Mouse (Mus musculus) frontal cortex, adult 2 months (tissue): Measurements from ENCODE around the gene Tcf7l2. TPM values are rescaled to one million over a fixed set of nuclear protein-coding genes. Genes with fewer than 3 reads are reported as not detected.

Experiments used
- DNase-seq, 2 experiments: peaks; one replicate each; pipeline ENCODE4 v3.0.0; 2022; ENCODE audit warnings: low spot score in 1 of 2; ENCODE audit errors: extremely low spot score in 1 of 2
- polyA plus RNA-seq: library from polyadenylated mRNA; depleted of rRNA; stranded (reverse); fragments of >200 nt; gene quantifications from 2 replicates; pipeline ENCODE4 v1.2.3, GENCODE M21; 2012

Tcf7l2 gene
- polyA plus RNA-seq, 1 experiment, result 7.9 TPM

DNA sequence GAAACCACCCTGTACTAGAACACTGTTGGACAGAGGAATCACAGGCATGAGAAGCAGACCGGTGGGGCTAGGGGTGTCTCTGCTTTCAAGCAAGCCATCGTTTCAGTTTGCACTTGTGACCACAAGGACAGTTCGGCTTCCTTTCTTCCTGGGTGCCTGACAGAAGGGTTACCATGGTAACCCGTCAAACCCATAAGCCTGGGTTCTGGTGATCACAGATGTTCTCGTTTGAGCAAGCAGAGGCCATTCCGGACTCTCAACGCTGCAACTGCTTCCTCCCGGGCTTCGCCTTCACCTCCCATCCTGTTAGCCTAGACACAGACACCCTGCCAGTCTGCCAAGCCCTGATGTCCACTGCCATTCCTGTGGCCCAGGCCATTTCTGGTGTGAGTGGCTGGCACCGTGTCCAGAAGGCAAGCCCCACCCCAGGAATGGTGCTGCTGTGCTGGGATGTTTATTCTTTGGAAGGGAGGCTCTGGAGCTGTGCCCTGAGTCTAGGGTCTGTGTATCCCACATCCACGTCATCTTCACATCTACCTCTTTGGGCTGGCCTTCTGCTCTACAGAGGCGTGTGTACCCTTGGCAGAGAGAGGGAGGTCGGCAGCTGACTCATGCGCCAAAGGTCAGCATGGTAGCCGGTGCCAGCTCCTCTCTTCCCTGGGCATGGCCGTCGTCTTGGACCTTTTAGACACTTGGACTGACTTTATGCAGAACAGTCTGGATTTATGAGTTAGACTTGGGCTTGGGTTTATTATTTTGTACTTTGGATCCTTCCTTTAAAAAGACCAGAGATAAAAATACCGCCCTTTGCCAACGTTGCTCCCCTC lies 110.1 kb downstream of the Tcf7l2 start:
- no peak for DNase-seq

DNA sequence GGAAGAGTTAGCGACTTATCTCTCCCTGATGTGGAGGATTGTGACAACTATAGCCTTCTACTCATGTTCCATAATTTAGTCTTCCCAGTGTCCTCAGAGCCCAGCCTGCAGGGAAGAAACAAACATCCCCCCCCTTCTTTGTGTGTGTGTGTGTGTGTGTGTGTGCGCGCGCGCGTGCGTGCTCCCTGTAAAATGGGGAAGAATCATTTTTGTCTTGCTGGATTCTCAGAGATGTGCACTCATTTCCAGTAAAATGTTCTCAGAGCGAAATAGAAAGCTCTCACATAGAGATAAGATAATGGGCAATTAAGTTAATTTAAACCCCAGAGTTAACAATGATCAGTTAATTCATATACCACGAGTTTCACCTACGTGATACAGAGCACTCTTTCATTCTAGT lies 112.8 kb downstream of the Tcf7l2 start:
- DNase-seq, result no peak

DNA sequence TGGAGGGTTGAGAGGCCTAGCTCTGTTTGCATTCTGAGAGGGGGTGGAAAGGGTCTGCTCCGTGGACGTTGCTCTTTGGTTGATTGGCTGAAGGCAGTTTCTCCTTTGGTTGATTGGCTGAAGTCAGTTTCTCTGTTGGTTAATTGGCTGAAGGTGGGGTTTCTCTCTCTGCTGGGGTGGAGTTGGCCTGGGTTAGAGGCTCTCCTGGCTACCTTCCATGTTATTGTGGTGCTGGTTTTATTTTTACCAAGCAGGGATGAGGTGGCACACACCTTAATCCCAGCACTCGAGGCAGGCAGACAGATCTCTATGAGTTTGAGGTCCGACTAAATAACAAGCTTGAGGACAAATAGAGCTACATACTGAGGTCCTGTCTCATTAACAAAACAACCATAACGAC lies 114.0 kb downstream of the Tcf7l2 start:
- DNase-seq, result no peak

DNA sequence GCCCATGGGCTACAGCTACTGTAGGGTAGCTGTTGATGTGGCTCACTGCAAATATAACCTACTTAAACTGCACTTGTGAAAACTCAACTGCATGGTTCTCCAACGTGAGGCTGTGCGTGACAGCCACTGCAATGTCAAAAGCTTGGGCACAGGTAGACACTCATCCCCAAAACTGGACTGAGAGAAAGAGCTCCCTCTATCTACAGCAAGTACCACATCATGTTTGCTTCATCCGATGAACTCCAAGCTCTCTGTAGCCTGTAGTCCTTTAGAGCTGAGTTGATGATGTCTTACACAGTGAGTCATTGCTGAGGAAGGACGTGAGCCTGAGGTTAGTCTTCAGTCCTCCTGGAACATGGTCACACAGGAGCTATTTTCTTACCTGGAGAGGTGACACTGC lies 115.7 kb downstream of the Tcf7l2 start:
- no peak for DNase-seq

DNA sequence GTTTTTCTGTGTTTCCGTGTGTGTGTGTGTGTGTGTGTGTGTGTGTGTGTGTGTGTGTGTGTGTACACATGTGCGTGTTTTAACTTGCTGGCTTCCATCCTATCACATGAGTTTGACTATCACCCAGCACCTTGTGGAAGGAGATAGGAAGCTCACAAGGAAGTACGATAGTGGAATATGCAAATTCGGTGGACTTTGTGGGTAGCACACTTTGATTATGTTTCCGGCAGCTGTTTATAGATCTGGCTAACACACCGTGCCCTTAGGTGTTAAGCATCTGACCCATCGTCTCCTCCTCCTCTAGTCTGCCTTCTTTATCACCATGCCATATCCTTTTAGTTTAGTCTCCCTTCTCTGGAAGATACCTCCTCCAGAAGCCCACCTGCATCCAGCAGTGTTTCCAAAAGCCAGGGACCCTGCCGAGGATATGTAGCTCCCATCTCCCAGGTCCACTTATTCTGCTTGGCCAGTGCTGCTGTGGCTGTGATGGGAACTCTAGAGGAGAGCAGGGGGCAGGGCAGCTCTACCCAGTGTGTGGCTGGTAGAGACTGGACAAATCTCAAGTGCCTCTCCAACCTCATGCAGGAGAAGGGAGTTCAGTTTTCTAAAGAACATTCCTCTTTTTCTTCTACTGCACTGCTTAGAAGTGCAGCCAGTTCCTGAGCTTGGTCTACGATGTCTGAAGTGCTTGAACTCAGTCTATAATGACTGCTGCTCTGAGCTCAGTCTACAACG lies 118.6 kb downstream of the Tcf7l2 start:
- DNase-seq, result no peak

DNA sequence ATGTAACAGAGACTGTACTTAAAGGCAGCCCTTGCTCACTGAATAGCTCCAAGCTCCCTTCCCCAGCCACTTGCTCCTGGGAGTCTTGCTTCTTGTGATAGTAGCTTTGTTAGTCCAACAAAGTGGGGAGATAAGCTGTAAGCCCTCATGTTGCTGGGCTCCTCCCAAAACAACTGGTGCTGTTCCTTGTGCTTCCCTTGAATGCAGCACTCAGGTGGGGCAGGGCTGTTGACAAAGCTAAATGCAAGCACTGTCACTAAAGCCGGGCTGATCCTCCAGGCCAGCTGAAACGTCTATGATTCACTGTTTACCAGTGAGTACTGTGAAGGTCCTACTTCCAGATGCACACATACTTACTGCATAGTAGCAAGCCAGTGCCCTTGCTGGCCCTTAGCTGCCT lies 120.1 kb downstream of the Tcf7l2 start:
- DNase-seq, result no peak

DNA sequence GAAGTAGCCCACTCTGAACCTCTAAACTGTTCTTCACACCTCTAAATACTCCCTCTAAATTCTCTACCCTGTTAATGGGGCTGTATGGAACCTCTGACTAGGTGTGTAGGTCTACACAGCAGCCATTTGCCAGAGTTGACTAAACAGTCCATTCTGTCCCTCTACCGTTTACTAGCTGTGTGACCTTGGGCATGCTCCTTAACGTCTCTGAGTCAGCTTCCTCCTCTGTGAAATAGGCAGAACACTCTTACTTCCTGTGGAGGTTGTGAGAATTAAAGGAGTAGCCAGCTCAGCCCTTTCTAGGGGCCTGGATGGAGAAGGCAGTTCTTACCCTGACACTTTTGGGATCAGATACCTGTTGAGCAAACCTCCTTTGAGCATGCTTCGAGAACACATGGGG lies 120.9 kb downstream of the Tcf7l2 start:
- DNase-seq, result no peak

DNA sequence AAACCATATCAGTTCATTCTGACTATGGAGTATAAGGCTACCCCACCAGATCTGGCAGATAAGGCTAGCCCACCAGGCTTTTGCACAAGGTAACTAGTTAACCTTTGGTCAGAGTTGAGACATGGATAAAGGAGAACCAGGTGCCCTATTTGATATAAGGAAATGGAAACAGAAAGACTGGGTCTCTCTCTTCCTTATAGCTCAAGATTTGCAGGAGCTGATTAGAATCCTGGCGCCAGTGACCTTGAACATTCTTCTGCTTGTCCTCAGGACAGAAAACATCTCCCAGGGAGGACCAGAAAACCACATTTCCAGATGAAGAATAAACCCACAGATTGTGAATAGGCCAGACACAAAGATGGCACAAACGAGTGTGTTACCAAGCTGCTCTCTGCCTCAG lies 123.4 kb downstream of the Tcf7l2 start:
- DNase-seq, result no peak

DNA sequence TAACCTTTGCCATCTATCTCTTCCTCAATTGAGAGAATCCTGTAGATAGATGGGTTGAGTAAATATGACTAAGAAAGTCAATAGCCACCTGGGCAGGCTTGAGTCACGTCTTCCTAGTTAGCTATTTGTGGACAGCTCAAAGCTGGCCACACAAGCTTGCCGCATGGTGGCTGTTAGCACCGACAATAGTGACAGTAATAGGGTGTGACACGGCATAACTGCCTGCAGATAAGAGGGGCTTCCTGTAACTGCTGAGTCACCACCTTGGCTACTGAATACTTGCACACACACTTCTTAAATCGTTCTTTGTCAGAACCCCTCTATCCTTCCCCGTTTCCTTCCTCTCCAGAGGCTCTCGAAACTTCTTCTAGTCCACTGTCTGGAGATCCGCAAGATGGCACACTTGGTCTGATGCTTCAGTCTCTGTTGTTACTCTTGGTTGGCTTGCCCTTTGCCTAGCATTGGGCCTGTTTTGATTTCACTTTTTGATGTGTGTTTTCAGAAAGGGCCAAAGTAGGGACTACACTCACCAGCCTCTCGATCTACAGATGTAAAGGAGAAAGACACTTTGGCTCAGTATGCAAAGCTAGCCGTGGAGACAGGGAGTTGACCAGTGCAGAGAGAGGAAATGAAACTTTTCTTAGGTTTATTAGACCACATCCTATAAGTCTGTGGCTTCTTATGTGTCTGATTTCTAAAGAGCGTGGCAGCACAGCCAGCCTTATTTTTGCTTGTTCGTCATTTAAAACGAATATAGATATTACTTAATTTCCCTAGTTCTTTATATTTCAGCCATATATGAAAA lies 124.4 kb downstream of the Tcf7l2 start:
- DNase-seq, result no peak

DNA sequence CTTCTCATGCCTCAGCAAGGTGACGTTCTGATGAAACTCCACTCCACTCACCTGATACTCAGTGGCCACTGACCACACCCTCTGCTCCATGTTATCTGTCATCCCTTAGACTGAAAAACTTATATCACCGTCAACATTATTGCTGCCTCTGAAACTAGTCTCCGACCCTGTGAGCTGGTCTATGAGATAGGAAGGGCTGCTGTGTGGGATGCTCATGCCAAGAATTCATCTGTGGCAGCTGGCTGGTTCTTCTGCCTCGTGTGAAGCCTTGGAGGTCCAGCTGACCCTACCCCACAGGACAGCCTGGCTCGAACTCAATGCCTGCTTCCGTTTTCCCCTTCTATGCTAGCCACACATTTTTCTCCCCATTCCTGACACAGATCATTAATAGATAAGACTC lies 125.6 kb downstream of the Tcf7l2 start:
- no peak for DNase-seq

DNA sequence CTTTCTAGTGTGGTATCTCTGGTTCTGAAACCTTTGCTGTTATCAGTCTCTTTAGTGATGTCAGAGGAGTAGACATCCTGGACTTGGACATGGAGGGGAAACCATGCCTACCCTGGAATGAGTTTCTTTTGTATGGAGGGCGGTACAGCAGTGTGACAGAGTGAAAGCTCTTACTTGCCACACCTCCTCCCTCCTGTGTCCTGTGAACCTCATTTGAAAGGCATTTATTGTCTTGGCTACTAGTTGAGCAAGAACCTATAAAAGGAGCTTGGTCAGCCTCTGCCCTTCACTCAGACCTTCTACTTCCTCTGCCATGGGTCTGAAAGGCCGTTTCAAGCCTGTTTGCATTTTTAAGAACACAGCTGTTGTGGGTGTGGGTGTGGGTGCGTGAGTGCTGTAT lies 126.3 kb downstream of the Tcf7l2 start:
- no peak for DNase-seq

DNA sequence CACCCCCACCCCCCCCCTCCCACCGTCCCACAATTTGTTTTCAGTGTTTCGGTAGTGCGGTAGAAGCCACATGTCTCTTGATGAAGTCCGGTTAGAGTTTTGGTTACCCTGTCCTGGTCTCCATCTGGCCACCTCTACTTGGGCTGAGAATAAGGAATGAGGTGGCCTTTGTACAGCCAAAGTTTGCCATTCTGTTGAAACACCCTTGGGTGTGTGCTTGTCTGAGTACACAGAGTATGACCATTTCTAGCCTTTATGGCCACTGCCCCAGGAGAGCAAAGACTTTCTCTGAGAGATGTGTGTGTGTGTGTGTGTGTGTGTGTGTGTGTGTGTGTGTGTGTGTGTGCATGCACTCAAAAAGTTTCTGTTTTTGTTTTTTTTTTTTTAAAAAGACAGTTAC lies 127.0 kb downstream of the Tcf7l2 start:
- no peak for DNase-seq

DNA sequence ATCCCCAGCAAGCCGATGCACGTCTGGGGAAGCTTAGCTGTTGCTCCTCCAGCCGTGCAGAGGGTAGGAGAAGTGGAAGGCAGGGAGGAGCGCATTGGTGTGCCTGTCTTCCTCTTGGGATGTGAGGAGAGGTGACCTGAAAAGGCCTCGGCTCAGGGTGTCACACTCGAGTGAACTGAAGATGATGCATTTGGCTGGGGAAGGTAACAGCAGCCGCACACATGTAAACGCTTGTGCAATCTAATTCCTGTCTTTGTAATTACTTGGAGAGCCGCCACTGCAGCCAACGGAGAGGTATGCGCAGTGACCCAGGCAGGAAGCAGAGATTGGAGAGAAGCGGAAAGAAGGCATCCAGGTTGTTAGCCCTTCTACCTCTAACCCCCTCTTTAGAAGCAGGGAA lies 129.2 kb downstream of the Tcf7l2 start:
- DNase-seq, result no peak

DNA sequence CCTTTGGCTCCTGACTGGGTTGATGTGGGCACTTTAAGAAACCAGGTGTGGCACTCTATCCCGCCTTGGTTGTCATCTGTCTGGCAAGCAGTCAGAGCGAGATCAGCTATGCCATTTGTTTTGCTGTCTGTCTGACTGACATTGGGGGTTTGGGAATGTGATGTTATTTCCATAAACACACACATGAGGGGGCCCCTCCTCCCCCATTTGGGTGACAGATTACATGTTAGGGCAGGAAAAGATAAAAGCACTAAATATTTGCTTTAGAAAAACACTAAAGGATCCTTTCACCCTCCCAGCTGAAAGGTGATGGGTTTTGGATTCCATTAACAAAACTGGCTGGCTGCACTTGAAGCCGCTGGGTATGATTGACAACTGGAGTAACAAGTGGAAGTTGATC lies 129.9 kb downstream of the Tcf7l2 start:
- DNase-seq, result no peak

DNA sequence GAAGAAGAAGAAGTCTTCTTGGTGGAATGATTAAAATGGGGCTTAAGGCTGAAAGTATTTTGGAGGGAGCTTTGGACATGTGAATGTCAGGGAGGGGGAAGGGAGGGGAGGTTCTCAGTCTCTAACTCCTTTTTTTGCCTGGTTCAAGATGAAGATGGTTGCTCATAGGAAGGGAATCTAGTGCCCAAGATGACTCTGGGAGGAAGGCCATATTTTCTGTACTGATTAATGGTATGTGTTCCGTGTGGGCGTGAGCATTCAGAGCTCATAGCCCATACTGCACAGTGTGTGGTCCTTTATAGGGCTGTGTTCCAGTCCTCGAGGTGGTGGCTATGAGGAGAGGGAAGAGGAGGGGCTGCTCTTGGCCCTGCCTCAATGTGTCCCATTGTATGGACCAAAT lies 131.6 kb downstream of the Tcf7l2 start:
- no peak for DNase-seq

DNA sequence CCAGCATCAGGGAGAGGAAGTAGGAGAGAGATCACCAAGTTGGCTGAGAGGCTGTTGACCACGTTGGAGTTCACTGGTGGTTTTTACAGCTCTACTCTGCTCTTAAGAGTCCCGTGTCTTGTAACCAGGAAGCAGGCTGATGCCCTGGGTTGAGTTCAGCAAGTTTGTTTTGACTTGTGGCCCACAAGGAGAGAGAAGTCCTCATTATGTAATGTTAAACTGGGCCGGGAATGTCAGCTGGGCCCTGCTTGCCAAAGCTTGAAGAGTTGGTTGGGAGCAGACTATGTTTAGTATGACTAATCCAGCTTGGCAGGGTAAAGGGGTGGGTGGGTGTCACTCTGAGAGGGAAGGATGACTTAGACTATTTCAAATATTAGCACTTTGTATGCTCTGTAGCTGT lies 134.9 kb downstream of the Tcf7l2 start:
- DNase-seq, result peak in 1 of 2 experiments; percentile 53

DNA sequence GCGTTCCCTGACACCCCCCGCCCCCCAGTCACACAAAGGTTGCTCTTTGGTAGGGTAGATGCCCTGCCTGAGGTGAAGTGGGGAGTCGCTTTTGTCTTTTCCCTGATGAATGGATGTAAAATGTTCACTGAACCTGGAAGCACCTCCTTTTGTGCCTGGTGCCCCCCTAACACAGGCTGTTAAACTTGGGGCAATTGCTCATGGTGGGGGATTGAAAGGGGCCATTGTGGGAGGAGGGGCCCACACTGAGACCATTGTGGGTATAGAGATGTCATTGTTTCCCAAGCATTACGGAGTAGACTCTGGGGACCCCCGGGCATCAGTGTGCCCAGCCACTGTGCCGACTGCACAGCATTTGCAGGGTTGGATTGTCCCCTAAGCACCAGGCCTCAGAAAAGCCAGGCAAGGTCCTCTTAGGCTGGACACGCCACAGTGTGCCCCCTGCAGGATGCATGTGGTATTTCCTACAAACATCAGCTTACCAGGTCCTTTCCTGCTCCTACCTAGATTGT lies 135.8 kb downstream of the Tcf7l2 start:
- DNase-seq, result peak in 1 of 2 experiments; percentile 71

DNA sequence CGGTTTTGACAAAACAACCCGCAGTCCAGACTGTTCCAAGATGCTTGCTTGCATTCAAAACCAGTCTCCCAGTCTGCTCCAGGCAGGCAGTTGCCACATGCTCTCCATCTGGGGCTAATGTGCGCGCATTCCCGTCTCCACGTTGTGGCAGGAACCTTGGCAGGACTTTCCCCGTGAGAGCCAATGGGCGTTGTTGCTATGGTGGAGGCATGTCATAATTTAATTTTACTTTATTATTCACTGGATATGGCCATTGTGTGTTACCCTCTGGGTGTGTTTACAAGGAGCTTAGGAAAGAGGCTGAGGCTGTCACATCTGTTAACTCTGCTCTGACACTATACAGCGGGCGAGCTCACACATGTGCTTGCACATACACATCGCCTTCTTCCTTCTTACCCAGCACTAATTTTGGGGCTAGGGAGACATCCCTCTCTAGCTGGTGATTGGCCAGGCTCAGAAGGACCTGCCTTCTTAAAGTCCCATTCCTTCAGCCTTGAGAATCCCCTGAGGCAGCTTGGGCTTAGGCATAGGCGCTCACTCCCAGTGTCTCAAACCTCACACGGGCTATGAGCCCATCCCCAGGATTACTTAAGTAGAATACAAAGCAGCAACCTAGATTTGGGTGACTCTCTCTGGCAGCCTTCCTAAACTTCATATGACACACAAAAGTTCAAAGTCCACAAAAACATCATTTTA lies 139.2 kb downstream of the Tcf7l2 start:
- DNase-seq, result peak in 1 of 2 experiments; percentile 19

DNA sequence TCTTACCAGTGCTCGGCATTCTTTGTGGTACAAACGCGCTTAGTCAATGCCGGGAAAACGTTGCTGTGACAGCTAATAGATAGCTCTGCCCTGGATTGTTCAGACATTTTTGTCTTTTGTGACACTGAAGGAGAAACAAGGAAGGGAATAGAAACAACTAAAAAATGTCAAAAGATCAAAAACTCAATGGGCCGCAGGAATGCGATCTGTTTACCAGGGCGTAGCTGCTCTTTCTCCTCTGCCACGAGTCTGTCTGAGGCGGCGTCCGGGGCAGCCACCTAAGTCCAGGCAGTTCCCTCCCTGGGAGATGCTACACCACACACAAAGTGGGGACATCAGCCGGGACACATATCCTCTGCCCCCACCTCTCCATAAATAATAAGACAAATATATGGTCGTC lies 144.9 kb downstream of the Tcf7l2 start:
- no peak for DNase-seq

DNA sequence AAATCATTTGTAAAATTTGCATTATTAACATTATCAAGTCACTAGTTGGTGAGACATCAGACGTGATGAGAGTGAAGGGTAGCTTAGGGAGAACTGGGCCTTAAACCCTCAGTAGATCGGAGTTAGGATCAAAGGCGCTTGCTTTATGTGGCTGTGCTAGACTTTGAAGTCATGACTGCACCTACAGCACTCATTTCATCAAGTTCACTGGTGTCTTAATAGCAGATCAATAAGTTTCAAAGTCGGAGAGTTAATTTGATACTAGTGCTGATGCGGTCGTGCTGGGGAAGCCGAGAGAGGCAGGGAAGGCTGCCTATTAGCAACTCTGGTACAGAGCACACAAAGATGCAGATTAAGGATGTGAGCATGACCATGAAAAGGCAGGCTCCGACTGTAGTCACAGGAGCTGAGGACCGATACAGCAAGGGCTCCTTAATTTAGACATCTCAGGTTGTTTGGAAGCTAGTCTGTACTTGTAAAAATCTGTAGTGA lies 150.1 kb downstream of the Tcf7l2 start:
- no peak for DNase-seq
